Mouse (Mus musculus): ENCODE results near the gene Fmo1.

GRCm38 (mm10) chr1:162847554-162847953 is 18.9 kb downstream of the Fmo1 start:
- no peak for TF ChIP-seq POLR2A (IDR thresholded peaks at IDR 0.05; ENCODE audit: extremely low read depth, insufficient read depth, low read length)
- TF ChIP-seq CTCF (IDR thresholded peaks at IDR 0.05; ENCODE audit: low read depth, low read length): no peak

All from liver, adult 2 months (tissue).